Mouse (Mus musculus) liver, embryonic 16.5 days (tissue): ENCODE data around the gene Mgll. TPM values are rescaled to one million over a fixed set of nuclear protein-coding genes. Genes with fewer than 3 reads are reported as not detected.
A peak's percentile ranks its signal among the peaks of the same experiment; 100 is the strongest.

ENCODE experiments used
- ATAC-seq: fragments of 200-750 bp; cut with Nextera tagmentation; 2 replicates; pipeline ENCODE4 v1.8.0; 2017; ENCODE audit warnings: low read depth, mild to moderate bottlenecking, moderate number of reproducible peaks, moderate library complexity
- H3K27ac ChIP-seq: fragments of 300-500 bp; sonication (generic); 2 replicates; pipeline ENCODE4 v1.5.1; 2014; ENCODE audit warnings: mild to moderate bottlenecking, low read length
- H3K27me3 ChIP-seq: fragments of 300-500 bp; sonication (generic); 2 replicates; pipeline ENCODE4 v1.6.1; 2014; ENCODE audit warnings: low read depth, low read length, mixed read lengths; ENCODE audit not compliant: control insufficient read depth, insufficient read depth
- H3K36me3 ChIP-seq: fragments of 300-500 bp; sonication (generic); 2 replicates; pipeline ENCODE4 v1.6.1; 2014; ENCODE audit warnings: mild to moderate bottlenecking; ENCODE audit not compliant: control insufficient read depth, insufficient read depth
- H3K4me1 ChIP-seq: fragments of 300-500 bp; sonication (generic); 2 replicates; pipeline ENCODE4 v1.6.1; 2014; ENCODE audit warnings: low read depth, low read length, mixed read lengths; ENCODE audit not compliant: control insufficient read depth
- H3K4me2 ChIP-seq: fragments of 300-500 bp; sonication (generic); 2 replicates; pipeline ENCODE4 v1.6.1; 2014; ENCODE audit warnings: low read depth, low read length, mixed read lengths
- H3K4me3 ChIP-seq: fragments of 300-500 bp; sonication (generic); 2 replicates; pipeline ENCODE4 v1.5.1; 2014; ENCODE audit warnings: low read depth, mild to moderate bottlenecking, low read length
- H3K9ac ChIP-seq: fragments of 300-500 bp; sonication (generic); 2 replicates; pipeline ENCODE4 v1.6.1; 2014; ENCODE audit warnings: low read depth, low read length
- H3K9me3 ChIP-seq: fragments of 300-500 bp; sonication (generic); replicated peaks from 2 replicates; pipeline ENCODE4 v1.6.1; 2016; ENCODE audit warnings: low read length; ENCODE audit not compliant: control insufficient read depth
- WGBS: fragments of 180-500 bp; shearing (Covaris S2); extraction: QIAGEN DNeasy Blood & Tissue Kit; methylation state at CpG from one replicate; pipeline ENCODE4 v1.1.7; 2014; ENCODE audit not compliant: insufficient replicate concordance; 5-methylcytosine and 5-hydroxymethylcytosine counted together
- polyA plus RNA-seq: library from polyadenylated mRNA; unstranded; fragments of >200 nt; fragmentation: Nextera tagmentation; extraction: Ambion mirVana; gene quantifications from 2 replicates; pipeline ENCODE4 v1.2.1, GENCODE M21; 2015

Mgll gene
- polyA plus RNA-seq, 1 experiment from 2014 or later = 62.3 TPM

GRCm38 (mm10) chr6:88746271-88746670, 22.1 kb downstream of the Mgll start:
- no peak for ATAC-seq
- 81% methylated on average over 8 of the region's 8 CpGs for WGBS
- no peak overlapping the region for H3K4me2 ChIP-seq
- H3K36me3 ChIP-seq = peaks cover 4% of the 10 kb centered on the region
- H3K27me3 ChIP-seq = no peaks in the 10 kb centered on the region
- H3K4me1 ChIP-seq = peaks cover 37% of the 10 kb centered on the region
- no peak overlapping the region for H3K4me3 ChIP-seq
- H3K27ac ChIP-seq = no peak overlapping the region
- H3K9ac ChIP-seq = no peak overlapping the region
- H3K9me3 ChIP-seq = no peaks in the 10 kb centered on the region

- Histone ChIP-seq H3K4me2 (no peak overlapping the region), H3K27me3 (no peaks in the 10 kb centered on the region), H3K9me3 (no peaks in the 10 kb centered on the region), H3K4me3 (no peak overlapping the region), H3K36me3 (peaks cover 4% of the 10 kb centered on the region), H3K9ac (no peak overlapping the region), H3K4me1 (peaks cover 29% of the 10 kb centered on the region), H3K27ac (peak overlapping the region; percentile 32)
- WGBS = 66% methylated on average over 12 of the region's 12 CpGs
- ATAC-seq = 0 out of 2 replicates have a peak, but pooled peaks have one; percentile 10
Observed at GRCm38 (mm10) chr6:88747296-88748040, 23.3 kb downstream of the Mgll start.

- WGBS = 66% methylated on average over 6 of the region's 6 CpGs
- Histone ChIP-seq H3K27me3 (no peaks in the 10 kb centered on the region), H3K4me3 (no peak overlapping the region), H3K4me1 (peaks cover 35% of the 10 kb centered on the region), H3K27ac (no peak overlapping the region), H3K9ac (no peak overlapping the region), H3K9me3 (no peaks in the 10 kb centered on the region), H3K4me2 (no peak overlapping the region), H3K36me3 (peaks cover 4% of the 10 kb centered on the region)
- peak; percentile 36; the same call in 1 of the 2 replicates for ATAC-seq
Observed at GRCm38 (mm10) chr6:88750884-88751283, 26.7 kb downstream of the Mgll start.

GRCm38 (mm10) chr6:88752711-88753219, 28.6 kb downstream of the Mgll start:
- H3K4me3 ChIP-seq = no peak overlapping the region
- no peak overlapping the region for H3K4me2 ChIP-seq
- no peaks in the 10 kb centered on the region for H3K9me3 ChIP-seq
- no peaks in the 10 kb centered on the region for H3K36me3 ChIP-seq
- no peaks in the 10 kb centered on the region for H3K27me3 ChIP-seq
- H3K27ac ChIP-seq = no peak overlapping the region
- peaks cover 46% of the 10 kb centered on the region for H3K4me1 ChIP-seq
- ATAC-seq = no peak
- no peak overlapping the region for H3K9ac ChIP-seq
- 81% methylated on average over 5 of the region's 5 CpGs for WGBS

GRCm38 (mm10) chr6:88753578-88753977, 29.4 kb downstream of the Mgll start:
- H3K4me3 ChIP-seq = no peak overlapping the region
- no peak for ATAC-seq
- H3K27me3 ChIP-seq = no peaks in the 10 kb centered on the region
- peaks cover 52% of the 10 kb centered on the region for H3K4me1 ChIP-seq
- no peak overlapping the region for H3K27ac ChIP-seq
- no peaks in the 10 kb centered on the region for H3K9me3 ChIP-seq
- 72% methylated on average over 6 of the region's 6 CpGs for WGBS
- no peak overlapping the region for H3K9ac ChIP-seq
- H3K4me2 ChIP-seq = no peak overlapping the region
- H3K36me3 ChIP-seq = no peaks in the 10 kb centered on the region

GRCm38 (mm10) chr6:88756992-88757391, 32.8 kb downstream of the Mgll start:
- Histone ChIP-seq H3K36me3 (no peaks in the 10 kb centered on the region), H3K9me3 (no peaks in the 10 kb centered on the region), H3K27me3 (no peaks in the 10 kb centered on the region), H3K4me2 (no peak overlapping the region), H3K9ac (no peak overlapping the region), H3K4me3 (no peak overlapping the region), H3K27ac (peak overlapping the region; percentile 98), H3K4me1 (peaks cover 79% of the 10 kb centered on the region)
- no peak for ATAC-seq
- 64% methylated on average over 4 of the region's 4 CpGs for WGBS

- ATAC-seq = no peak
- no peaks in the 10 kb centered on the region for H3K9me3 ChIP-seq
- no peaks in the 10 kb centered on the region for H3K36me3 ChIP-seq
- peak overlapping the region; percentile 78 for H3K4me2 ChIP-seq
- H3K27ac ChIP-seq = peak overlapping the region; percentile 98
- H3K4me1 ChIP-seq = peaks cover 84% of the 10 kb centered on the region
- 50% methylated on average over 8 of the region's 8 CpGs for WGBS
- no peaks in the 10 kb centered on the region for H3K27me3 ChIP-seq
- H3K9ac ChIP-seq = peak overlapping the region; percentile 67
- H3K4me3 ChIP-seq = peak overlapping the region; percentile 31
Observed at GRCm38 (mm10) chr6:88758074-88758473, 33.9 kb downstream of the Mgll start.

- peak overlapping the region; percentile 78 for H3K4me2 ChIP-seq
- peak overlapping the region; percentile 71 for H3K9ac ChIP-seq
Observed at GRCm38 (mm10) chr6:88758568-88759522, 34.6 kb downstream of the Mgll start.

More at GRCm38 (mm10) chr6:88758568-88759522, 34.6 kb downstream of the Mgll start:
- peak overlapping the region; percentile 98 for H3K27ac ChIP-seq
- no peaks in the 10 kb centered on the region for H3K9me3 ChIP-seq
- H3K4me3 ChIP-seq = peak overlapping the region; percentile 48
- H3K4me1 ChIP-seq = peaks cover 90% of the 10 kb centered on the region
- ATAC-seq = peak; percentile 88
- WGBS = 41% methylated on average over 10 of the region's 10 CpGs
- H3K27me3 ChIP-seq = no peaks in the 10 kb centered on the region
- no peaks in the 10 kb centered on the region for H3K36me3 ChIP-seq
